Mouse (Mus musculus): ENCODE measurements around the gene Thy1. TPM values are rescaled to one million over a fixed set of nuclear protein-coding genes. Genes with fewer than 3 reads are reported as not detected.

The Thy1 gene
- total RNA-seq, 1 experiment from 2014 or later, result 50.7 TPM

GRCm38 (mm10) chr9:44095781-44096180, 52.6 kb downstream of the Thy1 start:
- no peak for ATAC-seq (ENCODE audit: extremely low read depth, insufficient number of reproducible peaks, low FRiP score, poor library complexity, severe bottlenecking)

GRCm38 (mm10) chr9:44096536-44096935, 53.4 kb downstream of the Thy1 start:
- ATAC-seq (ENCODE audit: extremely low read depth, insufficient number of reproducible peaks, low FRiP score, poor library complexity, severe bottlenecking), result no peak

Other genes with a start within 250 kb of the Thy1 start
- 0.49 and 0.81 TPM in 2 replicates for gene Usp2, start 23.6 kb downstream of the Thy1 start, total RNA-seq (2017)
- gene Mfrp, start 58.3 kb downstream of the Thy1 start, total RNA-seq (2017), result not detected in 2 replicates
- not detected in 2 replicates for gene C1qtnf5, start 63.9 kb downstream of the Thy1 start, total RNA-seq (2017)
- not detected in 2 replicates for gene Gm49380, start 70.1 kb downstream of the Thy1 start, total RNA-seq (2017)
- gene Rnf26, start 70.1 kb downstream of the Thy1 start, total RNA-seq (2017), result 3.8 and 7.2 TPM in 2 replicates
- gene Mcam, start 91.1 kb downstream of the Thy1 start, total RNA-seq (2017), result 2.1 and 2.7 TPM in 2 replicates
- gene Cbl, start 190.7 kb downstream of the Thy1 start, total RNA-seq (2017), result 89.2 and 92.0 TPM in 2 replicates
- not detected in 2 replicates for gene Ccdc153, start 197.3 kb downstream of the Thy1 start, total RNA-seq (2017)
- gene Pdzd3, start 208.1 kb downstream of the Thy1 start, total RNA-seq (2017), result 1.0 and 1.6 TPM in 2 replicates
- 10.3 and 12.6 TPM in 2 replicates for gene Nlrx1, start 225.2 kb downstream of the Thy1 start, total RNA-seq (2017)
- gene Abcg4, start 245.2 kb downstream of the Thy1 start, total RNA-seq (2017), result 1.4 TPM in 1 of 2 replicates, not detected in the other